Mouse (Mus musculus) intestine, postnatal 0 days (tissue): Measurements from ENCODE around the gene Tmc7. TPM values are rescaled to one million over a fixed set of nuclear protein-coding genes. Genes with fewer than 3 reads are reported as not detected.

ENCODE experiments used
- ATAC-seq: fragments of 200-750 bp; cut with Nextera tagmentation; 2 replicates; pipeline ENCODE4 v1.8.0; 2017; ENCODE audit warnings: mild to moderate bottlenecking, moderate TSS enrichment, moderate library complexity
- H3K27ac ChIP-seq: fragments of 300-500 bp; sonication (generic); 2 replicates; pipeline ENCODE4 v1.5.1; 2014; ENCODE audit warnings: mild to moderate bottlenecking, low read depth, low read length, moderate library complexity
- H3K27me3 ChIP-seq: fragments of 300-500 bp; sonication (generic); replicated peaks from 2 replicates; pipeline ENCODE4 v1.6.1; 2014; ENCODE audit warnings: low read length, mixed read lengths; ENCODE audit not compliant: control insufficient read depth, insufficient read depth
- H3K36me3 ChIP-seq: fragments of 300-500 bp; sonication (generic); 2 replicates; pipeline ENCODE4 v1.6.1; 2014; ENCODE audit warnings: mild to moderate bottlenecking, moderate library complexity; ENCODE audit not compliant: control insufficient read depth, insufficient read depth
- H3K4me1 ChIP-seq: fragments of 300-500 bp; sonication (generic); replicated peaks from 2 replicates; pipeline ENCODE4 v1.6.1; 2014; ENCODE audit warnings: antibody characterized with exemption, low read length, mixed read lengths; ENCODE audit not compliant: control insufficient read depth, insufficient read depth
- H3K4me2 ChIP-seq: fragments of 300-500 bp; sonication (generic); replicated peaks from 2 replicates; pipeline ENCODE4 v1.6.1; 2014; ENCODE audit warnings: low read depth, mild to moderate bottlenecking, moderate library complexity
- H3K4me3 ChIP-seq: fragments of 300-500 bp; sonication (generic); 2 replicates; pipeline ENCODE4 v1.5.1; 2014; ENCODE audit warnings: low read depth, low read length
- H3K9ac ChIP-seq: fragments of 300-500 bp; sonication (generic); 2 replicates; pipeline ENCODE4 v1.6.1; 2014; ENCODE audit warnings: mild to moderate bottlenecking, low read depth, low read length
- H3K9me3 ChIP-seq: fragments of 300-500 bp; sonication (generic); 2 replicates; pipeline ENCODE4 v1.6.1; 2016; ENCODE audit warnings: mixed run types; ENCODE audit not compliant: control insufficient read depth
- CTCF ChIP-seq: sonication (generic); IDR thresholded peaks from 2 replicates; pipeline ENCODE4 v1.5.1; 2016; ENCODE audit warnings: low read depth, mild to moderate bottlenecking, control low read depth, antibody characterized with exemption, moderate library complexity
- WGBS: fragments of 180-500 bp; shearing (Covaris S2); extraction: QIAGEN DNeasy Blood & Tissue Kit; methylation state at CpG from one replicate; pipeline ENCODE4 v1.1.7; 2014; 5-methylcytosine and 5-hydroxymethylcytosine counted together
- polyA plus RNA-seq: library from polyadenylated mRNA; unstranded; fragments of >200 nt; fragmentation: Nextera tagmentation; extraction: Ambion mirVana; gene quantifications from 2 replicates; pipeline ENCODE4 v1.2.1, GENCODE M21; 2015

Gene Tmc7
- polyA plus RNA-seq, 1 experiment from 2014 or later: 1.4 TPM

GRCm38 (mm10) chr7:118604842-118605241 lies 20.3 kb upstream of the Tmc7 start:
- Histone ChIP-seq H3K36me3 (no peaks in the 10 kb centered on the region), H3K9me3 (no peaks in the 10 kb centered on the region), H3K4me1 (no peaks in the 10 kb centered on the region), H3K9ac (no peak overlapping the region), H3K4me3 (no peak overlapping the region), H3K27me3 (no peaks in the 10 kb centered on the region), H3K4me2 (peak overlapping the region; percentile 18), H3K27ac (peak overlapping the region; percentile 65)
- peak; percentile 11; the same call in 1 of the 2 replicates for ATAC-seq
- no peak for TF ChIP-seq CTCF
- WGBS: 59% methylated on average over 8 of the region's 8 CpGs

- H3K4me3 ChIP-seq: peak overlapping the region; percentile 46
- H3K9me3 ChIP-seq: no peaks in the 10 kb centered on the region
- no peaks in the 10 kb centered on the region for H3K27me3 ChIP-seq
- WGBS: 33% methylated on average over 12 of the region's 12 CpGs
- TF ChIP-seq CTCF: no peak
- no peaks in the 10 kb centered on the region for H3K36me3 ChIP-seq
- peak; percentile 87 for ATAC-seq
- peak overlapping the region; percentile 97 for H3K27ac ChIP-seq
- peak overlapping the region; percentile 72 for H3K9ac ChIP-seq
- peak overlapping the region; percentile 62 for H3K4me2 ChIP-seq
- 0 out of 2 replicates have a peak, but pooled peaks cover 13% of the 10 kb centered on the region for H3K4me1 ChIP-seq
These were observed 15.6 kb upstream of the Tmc7 start for GRCm38 (mm10) chr7:118599954-118600631.

- H3K4me3 ChIP-seq: peak within 1 kb of the TSS; percentile 20
- H3K27me3 ChIP-seq: no peaks in the 10 kb centered on the region
- H3K27ac ChIP-seq: no peak within 1 kb of the TSS; the same call in 1 of the 2 replicates
- H3K9ac ChIP-seq: no peak within 1 kb of the TSS; the same call in 1 of the 2 replicates
- no peak for TF ChIP-seq CTCF
- H3K4me2 ChIP-seq: peak within 1 kb of the TSS; percentile 60
- H3K9me3 ChIP-seq: no peaks in the 10 kb centered on the region
- 0 out of 2 replicates have a peak, but pooled peaks cover 13% of the 10 kb centered on the region for H3K4me1 ChIP-seq
- WGBS: 12% methylated on average over 23 of the region's 23 CpGs
- ATAC-seq: no peak
- no peaks in the 10 kb centered on the region for H3K36me3 ChIP-seq
These were observed 12.7 kb upstream of the Tmc7 start, which contains the start of gene Tmc5 for GRCm38 (mm10) chr7:118597201-118597600. Gene Tmc5 (plus strand): TSS chr7:118597297.

- Histone ChIP-seq H3K9ac (no peak overlapping the region), H3K36me3 (no peaks in the 10 kb centered on the region), H3K27me3 (no peaks in the 10 kb centered on the region), H3K4me1 (0 out of 2 replicates have a peak, but pooled peaks cover 13% of the 10 kb centered on the region), H3K4me2 (no peak overlapping the region), H3K9me3 (no peaks in the 10 kb centered on the region), H3K27ac (no peak overlapping the region), H3K4me3 (no peak overlapping the region)
- 84% methylated on average over 11 of the region's 11 CpGs for WGBS
- no peak for TF ChIP-seq CTCF
- ATAC-seq: no peak
These were observed 11.7 kb upstream of the Tmc7 start for GRCm38 (mm10) chr7:118596271-118596670.

GRCm38 (mm10) chr7:118595228-118595627 lies 10.7 kb upstream of the Tmc7 start:
- H3K27ac ChIP-seq: no peak overlapping the region
- no peak overlapping the region for H3K9ac ChIP-seq
- 0 out of 2 replicates have a peak, but pooled peaks cover 13% of the 10 kb centered on the region for H3K4me1 ChIP-seq
- H3K4me3 ChIP-seq: no peak overlapping the region
- peak; percentile 100 for TF ChIP-seq CTCF
- no peaks in the 10 kb centered on the region for H3K36me3 ChIP-seq
- WGBS: 1% methylated on average over 14 of the region's 14 CpGs
- H3K27me3 ChIP-seq: no peaks in the 10 kb centered on the region
- peak; percentile 40 for ATAC-seq
- peak overlapping the region; percentile 57 for H3K4me2 ChIP-seq
- H3K9me3 ChIP-seq: no peaks in the 10 kb centered on the region

GRCm38 (mm10) chr7:118594611-118595010 lies 10.1 kb upstream of the Tmc7 start:
- Histone ChIP-seq H3K4me3 (no peak overlapping the region), H3K27ac (no peak overlapping the region), H3K36me3 (no peaks in the 10 kb centered on the region), H3K4me2 (peak overlapping the region; percentile 57), H3K4me1 (0 out of 2 replicates have a peak, but pooled peaks cover 13% of the 10 kb centered on the region), H3K9ac (no peak overlapping the region), H3K9me3 (no peaks in the 10 kb centered on the region), H3K27me3 (no peaks in the 10 kb centered on the region)
- no peak for TF ChIP-seq CTCF
- 46% methylated on average over 10 of the region's 10 CpGs for WGBS
- no peak for ATAC-seq
